Mouse (Mus musculus) cerebellum, adult 9-11 months (tissue): ENCODE data around the gene Etv6.

ENCODE experiments used
- DNase-seq: peaks from one replicate; pipeline ENCODE4 v3.0.0; 2022

The Etv6 gene

DNA sequence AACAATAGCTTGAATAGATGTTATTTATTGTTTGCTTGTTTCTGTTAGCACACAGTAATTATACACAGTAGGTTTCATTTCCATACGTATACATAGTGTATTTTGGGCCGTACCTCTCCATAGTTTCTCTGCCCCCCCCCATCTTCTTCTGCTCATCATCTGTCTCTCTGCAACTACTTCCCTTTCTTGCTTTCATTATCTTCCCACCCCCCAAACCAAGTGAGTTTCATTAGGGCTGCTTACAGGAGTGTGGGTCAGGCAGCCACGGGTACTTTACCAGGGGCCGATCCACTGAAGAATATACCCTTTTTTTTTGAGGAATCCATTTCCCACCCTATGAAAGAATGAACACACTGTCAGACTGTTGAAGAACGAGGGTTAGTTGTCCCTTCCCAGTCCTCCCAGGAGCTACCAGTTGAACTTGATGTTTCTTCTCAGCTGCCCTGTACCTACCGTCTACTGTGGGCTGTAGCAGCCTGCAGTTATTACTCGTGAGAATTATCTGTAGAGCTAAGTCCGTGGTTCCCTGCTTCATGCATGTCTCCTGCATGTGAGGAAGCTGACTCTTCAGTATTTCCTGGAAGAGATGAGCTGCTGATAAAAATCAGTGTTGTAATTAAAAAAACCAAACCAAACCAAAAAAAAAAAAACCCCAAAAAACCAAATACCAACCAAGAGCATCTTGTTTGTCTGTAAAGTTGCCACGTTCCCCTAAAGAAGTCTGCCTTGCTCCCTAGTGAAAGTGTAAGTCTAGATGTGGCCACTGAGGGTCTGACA is 9.8 kb downstream of the Etv6 start:
- DNase-seq: no peak

DNA sequence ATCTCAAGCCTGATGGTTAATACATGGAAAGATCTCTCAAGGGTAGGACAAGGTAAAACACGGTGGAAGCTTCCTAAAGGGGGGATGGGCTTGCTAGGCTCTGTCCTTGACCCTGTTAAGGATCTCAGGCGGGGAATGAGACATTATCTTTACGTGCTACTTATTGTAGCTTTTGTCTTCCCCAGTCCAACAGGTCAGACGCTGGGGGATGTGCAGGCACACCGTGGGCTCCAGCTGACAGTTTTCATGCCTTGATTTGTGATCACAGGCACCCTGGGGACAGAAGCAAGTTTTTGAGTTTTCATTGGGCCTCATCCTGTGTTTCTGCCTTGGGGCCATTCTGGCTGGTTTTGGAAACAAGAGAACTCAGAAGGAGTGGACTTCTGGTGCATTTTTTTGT is 10.6 kb downstream of the Etv6 start:
- no peak for DNase-seq

GRCm38 (mm10) chr6:134047249-134047648 is 11.7 kb downstream of the Etv6 start:
- DNase-seq: no peak

DNA sequence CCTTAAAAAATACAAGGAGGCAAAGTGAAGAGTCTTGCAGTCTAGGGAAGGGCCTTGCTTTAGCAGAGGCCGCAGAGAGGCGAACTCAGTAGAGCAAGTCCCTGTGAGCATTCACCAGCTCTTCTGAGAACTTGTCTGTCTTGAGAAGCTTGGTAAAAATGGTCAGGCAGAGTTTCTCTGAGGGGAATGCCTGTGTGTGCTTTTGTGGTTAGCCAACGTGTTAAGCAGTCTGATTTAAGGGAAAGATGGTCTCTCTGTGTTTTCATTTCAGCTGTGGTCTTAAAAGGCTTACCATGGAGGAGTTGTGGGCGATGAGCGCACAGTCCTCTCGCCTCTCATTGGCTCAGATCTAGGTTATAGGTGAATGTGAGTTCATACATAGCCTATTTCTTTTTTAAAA is 12.5 kb downstream of the Etv6 start:
- no peak for DNase-seq

- DNase-seq: no peak
These were observed 13.5 kb downstream of the Etv6 start for GRCm38 (mm10) chr6:134048965-134049364.

DNA sequence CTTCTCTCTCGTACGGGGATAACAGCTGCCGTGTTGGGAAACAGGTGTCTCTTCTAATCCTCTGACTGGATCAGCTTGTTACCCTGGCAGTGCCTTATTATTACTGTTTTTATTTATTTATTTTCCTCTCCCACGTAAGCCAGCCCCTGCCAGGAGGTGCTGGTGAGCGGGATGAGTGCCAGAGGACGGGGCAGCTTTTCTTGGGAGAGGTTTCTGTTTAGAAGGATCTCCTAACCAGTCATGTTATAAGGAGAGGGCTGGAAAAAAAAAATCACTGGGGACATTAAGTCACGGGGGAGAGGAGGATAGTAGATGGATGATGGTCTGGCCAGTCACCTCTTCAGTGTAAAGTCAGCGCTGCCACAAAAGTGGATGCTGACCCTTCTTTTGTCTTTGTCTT is 15.0 kb downstream of the Etv6 start:
- DNase-seq: no peak

- no peak for DNase-seq
These were observed 16.4 kb downstream of the Etv6 start for GRCm38 (mm10) chr6:134051950-134052349.

DNA sequence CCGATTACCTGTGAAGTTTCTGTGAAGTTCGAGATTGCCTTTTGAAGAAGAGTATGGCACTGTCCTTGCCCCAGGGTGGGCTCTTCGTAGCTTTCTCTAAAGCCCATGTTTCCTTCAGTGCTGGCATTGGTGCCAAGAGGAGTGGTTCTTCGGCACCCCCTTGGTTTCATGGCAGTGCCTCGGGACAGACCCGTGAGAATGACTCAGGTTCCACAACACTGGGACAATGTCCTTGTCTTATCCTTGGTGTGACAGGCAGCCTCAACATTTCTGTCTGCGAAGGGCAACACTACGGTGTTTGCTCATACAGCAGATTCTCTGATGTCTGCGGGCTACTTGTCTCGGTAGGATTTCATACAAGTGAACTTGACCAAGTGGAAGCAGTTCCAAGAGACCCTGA is 17.6 kb downstream of the Etv6 start:
- DNase-seq: no peak

GRCm38 (mm10) chr6:134053566-134053965 is 18.1 kb downstream of the Etv6 start:
- peak; percentile 20 for DNase-seq

GRCm38 (mm10) chr6:134055588-134055987 is 20.1 kb downstream of the Etv6 start:
- DNase-seq: no peak

- no peak for DNase-seq
These were observed 23.0 kb downstream of the Etv6 start for GRCm38 (mm10) chr6:134058451-134058850.

- DNase-seq: no peak
These were observed 23.5 kb downstream of the Etv6 start for GRCm38 (mm10) chr6:134058886-134059551.

DNA sequence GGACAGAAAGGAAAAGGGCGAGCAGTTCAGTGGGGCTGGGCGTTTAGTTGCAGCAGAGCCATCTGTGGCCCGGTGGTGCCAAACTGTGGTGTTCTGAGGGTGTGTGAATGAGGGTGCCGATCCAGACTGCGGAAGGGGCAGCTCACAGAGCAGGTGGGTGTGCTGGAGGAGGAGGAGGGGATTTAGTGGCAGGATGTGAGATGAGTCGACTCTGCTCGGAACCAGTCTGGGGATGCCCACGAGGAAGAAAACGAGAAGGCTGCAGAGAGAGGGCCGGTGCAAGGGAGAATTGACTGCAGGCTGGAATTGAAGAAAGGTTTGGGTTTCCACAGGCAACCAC is 24.0 kb downstream of the Etv6 start:
- no peak for DNase-seq

DNA sequence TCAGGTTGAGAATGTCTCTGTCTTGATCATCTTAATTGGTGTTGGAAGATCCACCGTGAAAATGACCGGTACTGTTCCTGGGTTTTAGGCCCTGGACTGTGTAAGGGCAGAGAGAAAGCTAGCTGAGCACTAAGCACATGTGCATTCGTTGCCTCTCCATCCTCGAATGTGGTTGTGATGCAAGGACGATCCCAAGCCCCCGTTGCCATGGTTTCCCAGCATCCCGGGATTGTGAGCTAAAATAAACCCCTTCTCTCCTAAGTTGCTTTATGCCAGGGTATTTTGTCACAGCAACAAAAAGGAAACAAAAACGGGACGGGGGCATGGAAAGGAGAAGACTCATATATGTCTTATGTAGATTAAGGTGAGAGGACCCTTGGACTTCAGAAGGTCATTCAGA is 24.5 kb downstream of the Etv6 start:
- DNase-seq: no peak

GRCm38 (mm10) chr6:134060811-134061210 is 25.3 kb downstream of the Etv6 start:
- DNase-seq: no peak

- no peak for DNase-seq
These were observed 29.7 kb downstream of the Etv6 start for GRCm38 (mm10) chr6:134065018-134065725.

DNA sequence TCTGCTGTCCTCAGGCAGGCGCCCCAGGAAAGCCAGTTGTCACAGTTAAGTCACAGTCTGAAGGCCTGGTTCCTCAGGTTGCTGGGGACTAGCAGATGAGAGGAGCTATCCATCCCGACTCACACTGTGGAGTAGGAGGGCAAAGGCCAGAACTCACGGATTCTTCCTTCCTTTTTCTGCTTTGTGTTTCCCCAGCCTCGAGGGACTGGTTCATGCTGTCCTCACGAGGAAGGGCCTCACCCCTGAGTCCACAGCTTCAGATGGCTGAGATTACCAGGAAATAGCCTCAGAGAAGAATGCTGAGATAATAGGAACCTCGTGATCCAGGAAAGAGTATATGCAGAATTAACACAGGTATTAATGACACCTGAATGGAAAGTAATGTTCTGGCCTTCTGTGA is 30.6 kb downstream of the Etv6 start:
- no peak for DNase-seq

DNA sequence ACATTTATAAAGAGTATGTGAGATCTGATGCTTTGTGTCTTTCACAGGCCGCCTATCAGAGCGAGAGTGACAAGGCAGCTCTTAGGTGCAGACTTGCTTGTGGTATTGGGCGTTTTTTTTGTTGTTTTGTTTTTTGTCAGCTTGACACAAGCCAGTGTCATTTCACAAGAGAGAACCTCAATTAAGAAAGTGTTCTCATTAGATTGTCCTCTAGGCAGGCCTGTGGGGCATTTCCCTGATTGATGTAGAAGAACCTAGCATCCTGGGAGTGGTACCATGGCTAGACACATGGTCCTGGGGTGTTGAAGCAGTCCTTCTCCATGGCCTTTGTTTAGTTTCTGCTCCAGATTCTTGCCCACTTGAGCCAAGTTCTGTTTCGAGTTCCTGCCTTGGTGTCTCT is 31.5 kb downstream of the Etv6 start:
- no peak for DNase-seq

DNA sequence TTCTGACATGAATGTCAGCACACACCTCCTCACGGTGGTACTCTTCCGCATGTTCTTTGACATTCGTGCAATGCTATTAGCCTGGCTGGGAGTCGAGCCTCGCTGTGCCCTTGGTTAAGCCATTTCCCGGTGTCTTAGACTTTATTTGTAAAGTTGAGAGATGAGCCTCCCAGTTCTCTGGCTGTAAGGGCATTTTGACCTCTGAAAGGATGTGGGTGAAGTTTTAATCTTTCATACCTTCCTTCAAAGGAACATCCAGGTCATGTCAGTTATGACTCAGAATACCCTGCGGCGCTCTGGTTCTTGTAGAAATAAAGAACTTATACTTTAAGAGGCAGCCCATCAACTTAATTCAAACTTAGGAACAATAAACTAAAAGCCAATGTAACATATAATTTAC is 32.0 kb downstream of the Etv6 start:
- DNase-seq: no peak

DNA sequence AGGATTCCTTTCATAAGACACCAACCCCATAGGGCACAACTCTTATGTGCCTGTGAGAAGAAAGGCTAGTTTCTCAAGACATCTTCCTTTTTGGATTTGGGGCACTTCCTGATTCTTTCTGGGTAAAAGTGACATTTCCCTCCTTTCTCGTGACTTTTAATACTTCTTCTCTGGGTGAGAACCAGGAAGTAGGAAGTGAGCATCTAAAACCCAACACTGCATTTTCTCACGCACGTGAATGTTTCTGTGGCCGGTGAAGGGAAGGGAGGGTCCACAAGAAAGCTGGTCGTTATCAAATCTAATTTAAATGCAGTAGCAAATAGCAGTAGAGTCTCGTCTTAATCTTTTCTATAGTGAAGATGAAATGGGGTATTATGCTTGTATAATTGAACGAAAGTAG is 36.9 kb downstream of the Etv6 start:
- no peak for DNase-seq

GRCm38 (mm10) chr6:134072906-134073305 is 37.4 kb downstream of the Etv6 start:
- DNase-seq: no peak

DNA sequence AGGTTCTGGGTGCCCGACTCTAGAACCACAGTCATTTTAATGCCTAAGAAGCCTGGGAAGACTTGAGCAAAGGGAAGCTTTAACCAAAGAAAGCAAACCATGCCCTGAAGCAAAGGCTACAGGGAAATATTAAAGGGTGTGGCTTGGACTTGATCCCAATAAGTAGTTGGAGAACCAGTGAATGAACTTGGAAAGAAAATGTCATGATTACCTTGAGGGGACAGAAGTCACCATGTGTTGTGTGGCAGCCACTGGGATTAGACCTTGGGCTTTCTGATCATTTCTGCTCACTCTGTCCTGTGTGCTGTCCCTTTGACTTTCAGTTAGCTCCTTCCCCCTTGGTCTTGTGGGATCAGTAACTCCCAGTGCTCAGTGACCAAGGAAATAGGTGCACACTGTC is 38.9 kb downstream of the Etv6 start:
- no peak for DNase-seq

DNA sequence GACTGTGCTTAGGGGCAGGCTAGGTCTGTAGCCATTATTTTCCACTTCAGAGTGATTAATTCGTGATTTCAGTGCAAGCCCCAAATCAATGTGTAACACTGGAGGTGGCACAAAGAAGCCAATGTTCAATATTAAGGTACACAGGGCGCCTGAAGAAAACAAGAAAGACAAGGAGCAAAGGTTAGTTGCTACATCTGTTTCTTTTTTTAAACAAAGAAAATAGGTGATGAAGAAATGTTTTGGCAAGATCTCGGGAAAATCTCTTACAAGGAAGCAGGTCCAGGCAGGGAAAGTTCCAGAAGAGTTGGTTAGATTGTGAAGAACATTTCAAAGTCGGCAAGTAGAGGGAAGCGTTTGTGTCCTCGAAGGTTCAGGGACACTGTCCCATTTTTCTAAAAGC is 39.5 kb downstream of the Etv6 start:
- DNase-seq: no peak

- DNase-seq: no peak
These were observed 42.5 kb downstream of the Etv6 start for GRCm38 (mm10) chr6:134078016-134078415.
